Mouse (Mus musculus) G1E-ER4 (cell line): ENCODE data around the gene Nrxn3. TPM values are rescaled to one million over a fixed set of nuclear protein-coding genes. Genes with fewer than 3 reads are reported as not detected.

Source experiments
- GATA1 ChIP-seq: IDR thresholded peaks from one replicate; pipeline ENCODE4 v1.8.0; 2012; ENCODE audit warnings: low read length, inconsistent platforms
- polyA plus RNA-seq: library from polyadenylated mRNA; stranded (reverse); fragments of >175 nt; gene quantifications from 2 replicates; pipeline ENCODE4 v1.2.3, GENCODE M21; 2012

Gene Nrxn3
- polyA plus RNA-seq, 1 experiment, result not detected

- no peak for TF ChIP-seq GATA1
These were observed 653.9 kb downstream of the Nrxn3 start for GRCm38 (mm10) chr12:89376600-89376999.

DNA sequence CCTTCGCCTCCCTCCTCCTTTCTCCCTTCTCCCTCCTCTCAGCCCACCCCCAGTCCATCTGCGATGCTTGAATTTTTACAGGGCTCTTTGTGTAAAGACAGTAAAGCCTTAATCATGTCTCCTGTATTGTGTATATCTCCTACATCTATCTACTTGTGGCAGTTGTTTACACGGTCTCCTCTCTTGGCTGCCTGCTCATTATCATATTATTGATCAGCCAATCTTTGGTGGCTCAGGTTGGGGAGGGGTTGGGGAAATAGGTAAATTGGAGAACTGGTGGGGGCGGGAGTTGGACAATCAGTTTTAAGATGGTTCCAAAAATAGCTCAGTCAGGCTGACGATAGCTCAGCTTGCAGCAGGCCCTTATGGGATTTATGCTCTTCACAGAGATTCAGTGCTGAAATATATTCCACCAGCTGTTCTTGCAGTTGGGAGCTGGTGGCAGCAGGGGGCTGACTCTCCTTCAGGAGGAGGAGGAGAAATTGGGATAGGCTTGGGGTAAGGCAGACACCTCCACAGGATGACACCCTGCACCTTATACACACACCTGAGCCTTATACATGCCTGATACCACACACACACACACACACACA lies 654.5 kb downstream of the Nrxn3 start:
- no peak for TF ChIP-seq GATA1

DNA sequence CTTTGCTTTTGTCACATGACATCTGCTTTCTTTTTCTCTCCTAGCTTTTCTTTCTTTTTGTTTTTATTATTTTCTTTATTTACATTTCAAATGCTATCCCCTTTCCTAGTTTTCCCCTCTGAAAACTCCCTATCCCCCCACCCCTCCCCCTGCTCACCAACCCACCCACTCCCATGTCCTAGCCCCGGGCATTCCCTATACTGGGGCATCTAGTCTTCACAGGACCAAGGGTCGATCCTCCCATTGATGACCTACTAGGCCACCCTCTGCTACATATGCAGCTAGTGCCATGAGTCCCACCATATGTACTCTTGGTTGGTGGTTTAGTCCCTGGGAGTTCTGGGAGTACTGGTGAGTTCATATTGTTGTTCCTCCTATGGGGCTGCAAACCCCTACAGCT lies 655.0 kb downstream of the Nrxn3 start:
- TF ChIP-seq GATA1, result no peak

GRCm38 (mm10) chr12:89383254-89383653 lies 660.6 kb downstream of the Nrxn3 start:
- TF ChIP-seq GATA1, result no peak

GRCm38 (mm10) chr12:89395121-89395792 lies 672.6 kb downstream of the Nrxn3 start:
- TF ChIP-seq GATA1, result no peak

DNA sequence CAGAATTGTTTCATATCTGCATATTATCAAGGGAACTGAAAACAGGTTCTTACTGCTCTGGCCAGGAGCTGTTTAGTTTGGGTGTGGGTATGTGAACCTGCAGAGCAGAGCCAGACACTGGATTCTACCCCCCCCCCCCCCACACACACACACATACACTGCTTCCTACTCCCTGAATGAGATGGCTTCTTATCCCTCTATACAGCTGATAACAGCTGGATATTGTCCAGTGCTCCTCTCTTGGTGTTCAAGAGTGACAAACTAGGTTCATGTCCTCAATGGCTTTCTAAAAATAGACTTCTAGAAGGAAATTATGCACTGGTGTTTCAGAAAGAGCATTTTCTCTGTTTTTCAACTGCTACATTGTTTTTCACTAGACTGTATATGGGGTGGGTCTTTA lies 713.8 kb downstream of the Nrxn3 start:
- TF ChIP-seq GATA1, result no peak

DNA sequence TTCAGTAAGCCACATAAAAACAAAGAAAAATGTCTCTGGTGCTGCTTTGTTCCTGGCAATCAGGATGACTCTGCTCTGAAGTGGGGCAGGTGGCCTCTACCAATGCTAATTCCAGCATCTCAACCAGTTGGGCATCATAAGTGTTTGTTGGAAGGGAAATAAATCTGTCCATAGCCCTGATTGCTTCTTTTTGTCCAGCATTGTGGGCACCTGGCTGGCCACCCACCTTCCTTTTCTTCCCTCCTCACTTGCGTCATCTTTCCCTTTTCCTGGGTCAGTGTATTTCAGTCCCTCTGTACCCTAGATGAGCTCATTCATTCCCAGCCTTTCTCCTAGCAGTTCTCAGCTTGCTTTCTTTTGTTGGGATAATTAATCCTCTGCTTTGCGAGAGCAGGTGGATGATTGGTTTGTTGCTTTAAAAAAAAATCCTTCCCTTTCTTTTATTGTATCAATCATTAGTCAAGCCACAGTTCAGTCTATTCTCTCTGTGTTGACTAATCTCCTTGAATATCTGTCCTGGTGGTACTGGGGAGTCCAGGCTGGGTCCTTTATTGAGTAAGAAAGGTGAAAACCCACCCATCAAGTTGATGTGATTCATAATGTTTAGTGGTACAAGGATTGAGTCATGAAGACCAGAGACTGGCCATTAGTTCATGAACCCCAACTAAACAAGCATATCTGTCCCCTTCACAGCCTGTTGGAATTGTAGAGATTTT lies 719.8 kb downstream of the Nrxn3 start:
- TF ChIP-seq GATA1, result no peak

GRCm38 (mm10) chr12:89450667-89451298 lies 728.1 kb downstream of the Nrxn3 start:
- no peak for TF ChIP-seq GATA1

DNA sequence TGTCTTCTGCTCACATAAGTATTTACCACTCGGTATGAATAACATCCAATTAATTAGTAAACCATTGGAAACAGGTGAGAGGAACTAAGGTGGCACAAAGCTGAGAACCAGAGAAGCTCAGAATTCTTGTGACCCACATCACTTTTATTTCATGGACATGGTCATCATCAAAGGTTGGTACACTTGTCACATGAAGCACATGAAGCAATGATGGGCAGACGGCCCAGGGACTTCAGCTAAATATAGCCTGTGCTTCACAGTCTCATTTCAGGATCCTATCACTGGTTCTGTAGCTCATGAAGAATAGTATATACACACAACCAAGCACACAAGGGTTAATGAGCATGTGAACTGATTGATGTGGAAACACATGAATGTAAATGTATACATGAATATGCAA lies 747.5 kb downstream of the Nrxn3 start:
- no peak for TF ChIP-seq GATA1

DNA sequence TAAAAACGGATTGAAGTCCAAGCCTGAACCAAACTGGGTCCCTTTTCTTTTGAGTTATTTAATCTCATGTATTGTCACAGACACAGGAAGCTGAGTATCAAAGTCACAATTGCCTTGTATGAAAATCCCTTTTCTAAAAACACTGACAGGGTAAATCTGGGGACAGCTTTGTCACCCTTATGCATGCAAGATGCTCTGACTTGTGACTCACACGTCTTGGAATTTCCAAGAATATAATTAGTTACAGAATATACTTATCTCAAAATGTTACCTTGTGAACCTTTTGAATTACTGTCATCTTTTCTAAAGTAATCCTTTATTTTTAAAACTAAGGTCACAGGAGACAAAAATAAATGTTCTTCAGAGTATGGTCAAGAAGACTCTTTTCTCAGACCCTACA lies 748.6 kb downstream of the Nrxn3 start:
- no peak for TF ChIP-seq GATA1

GRCm38 (mm10) chr12:89471874-89472273 lies 749.2 kb downstream of the Nrxn3 start:
- TF ChIP-seq GATA1, result no peak

- no peak for TF ChIP-seq GATA1
These were observed 756.4 kb downstream of the Nrxn3 start for GRCm38 (mm10) chr12:89479096-89479495.

DNA sequence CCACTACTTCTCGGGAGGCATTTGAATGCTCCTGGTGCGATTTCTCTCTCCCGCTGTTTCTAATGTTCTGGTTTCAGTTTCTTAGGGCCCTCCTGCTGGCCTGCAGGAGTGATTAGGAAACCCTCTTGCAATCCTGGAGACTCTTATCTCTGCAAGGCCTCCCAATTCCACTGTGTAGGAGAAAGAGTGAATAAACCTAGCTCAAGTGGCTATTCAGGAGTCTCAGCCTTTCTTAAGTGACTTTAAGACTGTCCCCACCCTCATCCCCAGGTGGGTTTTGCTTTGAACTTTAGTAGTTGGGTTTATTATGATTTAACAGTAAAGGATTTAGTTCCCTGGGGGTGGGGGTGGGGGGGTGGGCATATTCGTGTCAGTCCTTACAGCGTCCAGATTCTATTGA lies 759.5 kb downstream of the Nrxn3 start:
- TF ChIP-seq GATA1, result no peak

DNA sequence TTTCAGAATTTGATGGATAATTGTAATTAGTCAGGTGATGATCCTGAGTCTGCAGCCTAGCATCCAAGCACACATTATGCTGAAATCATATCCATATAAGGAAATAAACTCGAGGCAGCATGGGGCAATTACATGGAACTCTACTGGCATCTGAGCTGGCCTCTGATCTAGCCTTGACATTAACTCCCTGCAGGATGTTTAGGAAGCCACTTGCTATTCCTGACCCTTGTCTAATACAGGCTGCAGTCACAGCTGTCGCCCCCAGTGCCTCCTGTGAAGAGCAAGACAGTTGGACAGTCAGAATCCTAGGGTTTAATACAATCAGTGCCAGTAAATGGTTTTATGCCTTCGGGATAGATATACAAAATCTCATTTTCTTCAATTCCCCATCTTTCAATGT lies 781.4 kb downstream of the Nrxn3 start:
- no peak for TF ChIP-seq GATA1

- TF ChIP-seq GATA1, result no peak
These were observed 782.6 kb downstream of the Nrxn3 start for GRCm38 (mm10) chr12:89505121-89505764.

- TF ChIP-seq GATA1, result no peak
These were observed 786.3 kb downstream of the Nrxn3 start for GRCm38 (mm10) chr12:89508970-89509369.
